Mouse (Mus musculus) gonadal fat pad, adult 2 months (tissue): Measurements from ENCODE around the gene A330070K13Rik. TPM values are rescaled to one million over a fixed set of nuclear protein-coding genes. Genes with fewer than 3 reads are reported as not detected.

Source experiments
- DNase-seq: peaks from one replicate; pipeline ENCODE4 v3.0.0-alpha.2; 2012; ENCODE audit warnings: low read depth
- polyA plus RNA-seq: library from polyadenylated mRNA; depleted of rRNA; stranded (reverse); fragments of >200 nt; gene quantifications from 2 replicates; pipeline ENCODE4 v1.2.3, GENCODE M21; 2012; rRNA removed

A330070K13Rik gene
- polyA plus RNA-seq, result not detected in 2 replicates

DNA sequence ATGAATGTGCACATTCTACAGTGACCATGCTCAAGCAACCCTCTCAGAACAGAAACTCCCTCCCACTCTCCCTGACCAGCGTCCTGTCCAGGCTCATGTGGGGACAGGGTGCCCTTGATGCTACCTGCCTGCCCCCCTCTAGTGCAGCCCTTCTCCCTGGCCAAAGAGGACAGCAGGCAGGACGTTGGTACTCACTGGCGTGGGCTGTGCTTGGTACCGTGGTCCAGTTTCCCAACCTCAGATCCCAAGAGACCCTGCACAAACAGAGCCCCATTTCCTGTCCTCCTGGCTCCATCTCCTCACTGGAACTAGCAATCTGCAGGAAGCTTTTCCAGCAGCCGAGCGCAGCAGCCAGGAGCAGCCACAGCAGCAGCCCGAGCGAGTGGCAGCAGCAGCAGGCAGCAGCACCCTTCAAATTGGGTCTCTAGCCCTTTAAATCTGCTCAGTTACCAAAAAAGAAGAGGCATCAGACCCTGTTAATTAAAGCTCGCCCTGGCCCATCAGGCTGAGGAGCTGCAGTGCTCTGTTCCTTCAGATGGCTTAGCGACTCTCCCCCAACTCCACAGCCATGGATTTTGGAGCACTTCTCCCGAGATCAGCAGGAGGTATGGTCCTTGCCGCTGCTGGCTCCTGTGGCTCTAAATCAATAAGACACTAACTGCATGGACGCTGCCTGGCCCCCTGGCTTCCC lies at the start of gene A330070K13Rik:
TSS of gene A330070K13Rik (minus strand) at position 410 of the 691 bp plus-strand sequence.
- DNase-seq, result no peak

DNA sequence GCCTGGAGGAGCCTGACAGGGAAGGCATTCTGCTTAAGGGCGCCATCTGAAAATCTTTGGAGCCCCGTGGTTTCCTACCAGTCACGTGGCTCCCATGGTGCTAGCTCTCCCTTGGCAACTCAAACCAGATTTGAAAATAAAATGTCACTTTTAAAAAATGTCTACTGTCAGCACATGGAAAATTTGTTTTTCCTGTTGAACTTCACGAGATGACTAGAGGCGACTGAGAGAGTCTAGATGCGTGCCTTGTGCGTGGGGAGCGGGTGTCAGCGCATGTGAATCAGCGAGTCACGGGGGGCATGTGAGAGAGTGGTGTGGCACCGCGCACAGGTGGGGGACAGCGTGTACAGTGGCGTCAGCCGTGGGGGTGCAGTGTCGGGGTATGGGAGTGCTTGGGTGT lies 27.1 kb upstream of the A330070K13Rik start:
- DNase-seq, result no peak

DNA sequence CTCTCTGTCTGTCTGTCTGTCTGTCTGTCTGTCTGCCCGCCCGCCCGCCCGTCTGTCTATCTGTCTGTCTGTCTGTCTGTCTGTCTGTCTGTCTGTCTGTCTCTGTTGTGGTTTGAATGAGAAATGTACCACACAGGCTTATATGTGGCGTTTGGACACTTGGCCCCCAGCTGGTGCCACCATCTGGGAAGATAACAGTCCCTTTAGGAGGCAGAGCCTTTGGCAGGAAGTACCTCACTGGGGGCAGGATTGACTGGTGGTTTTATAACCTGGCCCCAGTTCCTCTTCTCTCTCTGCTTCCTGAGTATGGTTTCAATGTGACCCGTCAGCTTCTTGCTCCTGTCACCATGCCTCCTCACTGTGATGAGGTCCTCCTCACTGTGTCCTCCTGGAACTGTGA lies 25.3 kb upstream of the A330070K13Rik start:
- DNase-seq, result no peak

DNA sequence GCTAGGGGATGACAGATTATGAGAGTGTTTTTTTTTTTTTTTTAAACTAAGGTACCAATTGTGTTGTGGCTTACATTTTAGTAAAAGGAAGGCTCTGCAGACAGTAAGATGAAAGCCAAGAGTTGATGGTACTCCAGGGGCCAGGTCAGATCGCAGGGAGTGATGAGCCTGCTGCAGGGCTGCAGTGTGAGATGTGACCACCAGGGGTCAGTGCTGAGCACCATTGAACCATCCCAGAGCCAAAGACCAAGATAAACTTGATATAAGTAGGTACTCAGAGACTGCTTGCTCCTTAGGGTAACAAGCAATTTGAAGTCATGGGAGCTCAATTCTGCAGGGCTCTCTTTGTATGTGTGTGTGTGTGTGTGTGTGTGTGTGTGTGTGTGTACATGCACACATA lies 20.8 kb upstream of the A330070K13Rik start:
- DNase-seq, result no peak

DNA sequence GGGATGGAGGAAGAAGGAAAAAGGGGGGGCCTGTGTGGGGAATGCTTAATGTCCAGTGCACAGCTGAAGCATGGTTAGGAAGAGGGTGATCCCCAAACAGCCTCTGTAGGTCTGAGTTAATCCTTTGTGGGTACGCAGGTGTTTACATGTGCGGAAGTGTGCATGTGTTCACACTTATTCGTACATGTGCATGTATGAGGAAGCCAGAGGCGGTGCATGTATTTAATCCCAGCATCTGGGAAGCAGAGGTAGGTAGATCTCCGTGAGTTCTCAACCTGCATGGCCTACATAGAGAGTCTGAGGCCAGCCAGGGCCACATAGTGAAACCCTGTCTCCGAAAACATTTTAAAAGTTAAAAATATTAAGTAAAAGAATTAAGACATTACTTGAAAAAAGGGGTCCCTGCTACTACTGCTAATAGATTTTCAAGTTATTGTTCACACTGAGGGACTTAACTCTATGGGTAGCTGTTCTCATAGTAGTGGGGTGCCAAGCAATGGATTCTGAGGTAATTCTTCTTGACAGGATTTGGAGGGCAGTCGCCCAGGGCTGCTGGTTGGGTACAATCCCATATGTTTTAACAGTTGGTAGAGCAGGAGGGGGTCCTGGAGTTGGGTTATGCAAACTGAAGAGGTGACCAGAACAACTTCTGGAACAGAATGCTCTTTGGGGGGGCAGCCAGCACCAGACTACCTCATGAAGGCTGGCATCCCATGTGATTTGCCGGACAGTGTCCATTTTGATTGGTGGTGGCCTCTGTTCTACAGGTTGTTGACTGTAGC lies 15.9 kb upstream of the A330070K13Rik start:
- no peak for DNase-seq

DNA sequence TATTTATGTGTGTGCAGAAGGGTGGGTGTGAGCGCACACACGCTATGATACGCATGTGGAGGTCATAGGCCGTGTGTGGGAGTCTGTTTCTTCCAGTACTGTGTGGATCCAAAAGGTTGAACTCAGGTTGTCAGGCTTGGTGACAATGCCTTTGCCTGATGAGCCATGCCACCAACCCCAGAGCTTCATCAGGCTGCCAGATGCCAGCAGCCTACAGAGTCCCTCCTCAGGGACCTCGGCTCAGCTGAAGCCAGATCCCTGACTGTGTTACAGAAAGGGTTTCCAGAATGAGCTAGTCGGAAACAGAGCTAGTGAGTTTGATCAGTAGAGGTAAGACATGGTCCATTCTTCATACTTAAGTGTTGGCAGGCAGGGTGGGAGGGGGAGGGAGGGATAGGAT lies 10.7 kb upstream of the A330070K13Rik start:
- no peak for DNase-seq

DNA sequence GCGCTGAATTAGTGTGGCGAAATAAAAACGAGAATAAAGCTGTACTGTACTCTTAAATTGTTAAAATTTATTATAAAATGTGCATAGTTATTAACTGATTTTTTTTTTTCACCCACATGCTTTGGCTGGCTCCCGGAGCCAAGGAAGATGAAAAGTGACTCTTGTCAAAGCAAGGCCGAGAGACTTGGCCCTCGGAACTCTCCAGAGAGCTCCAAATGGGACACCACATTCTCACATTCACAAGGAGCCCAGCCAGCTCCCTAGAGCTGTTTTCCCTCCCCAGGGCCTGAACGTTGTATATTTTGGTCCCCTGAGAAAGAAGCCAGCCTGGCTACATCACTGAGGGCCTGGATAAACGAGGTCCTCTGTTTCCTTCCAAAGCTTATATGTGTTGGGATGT lies 10.0 kb upstream of the A330070K13Rik start:
- DNase-seq, result no peak

DNA sequence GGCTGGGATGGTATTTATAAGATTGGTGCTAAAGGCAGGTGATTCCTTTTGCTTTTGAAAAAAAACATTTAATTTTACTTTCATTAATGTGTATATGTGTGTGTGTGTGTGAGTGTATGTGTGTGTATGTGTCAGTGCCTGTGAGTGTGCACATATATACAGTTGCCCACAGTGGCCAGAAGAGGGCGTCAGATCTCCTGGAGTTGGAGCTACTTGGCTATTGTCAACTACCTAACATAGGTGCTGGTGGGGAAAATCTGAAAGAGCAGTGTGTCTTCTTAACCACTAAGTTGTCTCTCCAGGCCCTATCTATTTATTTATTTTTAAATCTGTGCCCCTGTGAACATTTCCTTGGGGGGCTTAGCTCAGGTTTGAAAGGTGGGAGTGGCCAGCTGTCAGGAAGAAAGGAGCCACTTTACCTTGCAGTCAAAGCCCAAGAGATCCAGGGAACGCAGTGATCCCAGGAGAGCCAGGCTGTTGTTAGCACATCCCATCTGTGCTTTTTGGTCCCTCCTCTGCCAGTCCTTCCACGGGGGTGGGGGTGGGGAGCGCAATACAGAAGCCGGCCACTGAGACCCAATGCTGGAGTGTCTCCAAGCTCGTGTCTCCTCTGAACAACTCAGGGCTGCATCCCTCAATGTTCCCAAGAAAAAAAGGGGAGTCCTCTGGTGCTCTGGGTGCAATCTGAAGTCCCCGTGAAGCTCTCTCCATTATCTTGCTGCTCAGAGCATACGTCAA lies 9.4 kb upstream of the A330070K13Rik start:
- DNase-seq, result no peak

DNA sequence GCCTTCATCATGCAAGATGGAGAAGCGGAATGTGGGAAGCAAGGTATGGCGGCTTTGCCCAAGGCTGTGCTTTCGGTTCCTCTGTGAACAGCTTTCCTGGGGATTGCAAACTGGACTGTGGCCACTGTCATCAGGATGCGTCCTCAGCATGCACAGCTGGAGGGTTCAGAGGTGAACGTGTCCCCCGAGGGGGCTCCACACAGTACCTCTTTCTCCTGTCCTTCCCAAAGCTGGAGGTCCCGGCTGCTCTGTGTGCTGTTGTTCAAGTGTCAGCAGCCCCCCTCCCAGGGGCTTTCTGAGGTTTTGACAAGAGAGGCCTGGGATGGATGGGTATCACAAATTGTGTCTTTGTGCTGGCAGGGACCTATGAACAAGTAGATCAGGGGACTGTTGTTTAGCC lies 2.0 kb upstream of the A330070K13Rik start:
- no peak for DNase-seq

DNA sequence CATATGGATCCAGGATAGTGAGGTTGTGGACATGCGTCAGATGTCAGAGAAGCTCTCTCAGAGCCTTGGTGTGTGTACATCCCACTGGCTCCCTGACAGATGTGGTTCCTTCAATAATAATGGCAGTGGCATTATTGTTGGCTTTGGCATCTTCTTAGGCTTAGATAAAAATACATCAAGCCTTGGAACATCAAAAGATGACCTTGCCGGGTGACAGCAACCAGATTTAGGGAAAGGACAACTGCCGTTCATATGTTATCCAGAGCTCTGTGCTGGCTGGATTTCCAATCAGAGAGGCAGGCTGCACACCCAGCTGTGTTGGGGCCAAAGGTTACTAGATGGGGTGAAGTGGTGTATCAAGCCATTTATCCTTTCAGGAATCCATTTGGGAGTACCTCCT lies 9.0 kb downstream of the A330070K13Rik start:
- no peak for DNase-seq

DNA sequence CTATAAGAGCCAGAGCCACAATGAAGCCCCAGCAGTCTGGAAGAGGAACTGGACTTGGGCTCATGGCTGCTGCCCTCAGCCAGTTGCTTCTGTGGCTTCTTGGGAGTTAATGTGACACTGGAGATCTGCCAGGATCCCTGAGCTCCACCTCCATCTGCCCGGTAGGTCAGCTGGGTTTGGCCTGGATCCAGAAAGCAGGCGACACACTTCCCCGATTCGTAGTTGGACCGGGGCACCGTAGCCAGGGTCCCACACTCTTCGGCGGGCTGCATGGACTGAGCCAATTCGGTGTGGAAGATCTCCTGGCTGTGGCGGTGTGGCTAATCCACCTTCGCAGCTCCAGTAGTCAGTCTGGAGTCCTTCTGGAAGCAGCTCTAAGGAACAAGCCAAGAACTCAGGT lies 15.2 kb downstream of the A330070K13Rik start, which contains the start of gene Caln1:
TSS of gene Caln1 (plus strand) at position 219 of the 400 bp plus-strand sequence.
- DNase-seq, result no peak

DNA sequence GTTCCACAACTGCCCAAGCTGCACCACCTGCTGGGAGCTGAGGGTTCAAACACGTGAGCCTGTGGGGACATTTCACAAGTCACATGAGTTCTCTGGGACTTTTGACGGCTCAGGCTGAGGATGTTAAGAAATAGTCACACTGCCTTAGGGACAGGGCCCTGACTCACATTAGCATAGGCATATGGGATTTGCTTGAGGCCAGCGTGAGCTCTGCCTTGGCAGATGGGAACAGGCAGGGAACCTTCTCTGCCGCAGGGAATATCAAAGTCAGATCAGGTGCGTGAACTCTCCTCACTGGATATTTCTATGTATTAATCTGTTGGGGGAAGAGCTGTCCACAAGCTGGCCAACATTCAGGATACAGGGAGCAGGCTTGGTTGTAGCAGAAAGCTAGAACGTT lies 16.2 kb downstream of the A330070K13Rik start:
- DNase-seq, result no peak

DNA sequence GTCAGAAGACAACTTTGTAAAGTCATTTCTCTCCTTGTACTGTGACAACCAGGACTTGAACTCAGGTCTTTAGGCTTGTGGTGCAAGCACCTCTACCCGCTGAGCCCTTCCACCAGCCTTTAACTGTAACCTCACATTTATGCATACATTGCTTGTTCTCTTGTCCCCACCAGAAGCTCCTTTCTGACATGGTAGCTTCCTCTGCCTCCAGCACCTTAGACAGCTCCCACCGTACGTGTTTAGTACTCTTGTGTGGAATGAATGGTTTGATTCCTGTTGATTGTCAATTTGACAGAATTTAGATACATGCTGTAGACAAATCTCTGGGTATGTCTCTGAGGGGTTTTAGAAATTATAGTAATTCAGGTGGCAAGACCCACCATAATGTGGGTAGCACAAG lies 20.7 kb downstream of the A330070K13Rik start:
- DNase-seq, result no peak

DNA sequence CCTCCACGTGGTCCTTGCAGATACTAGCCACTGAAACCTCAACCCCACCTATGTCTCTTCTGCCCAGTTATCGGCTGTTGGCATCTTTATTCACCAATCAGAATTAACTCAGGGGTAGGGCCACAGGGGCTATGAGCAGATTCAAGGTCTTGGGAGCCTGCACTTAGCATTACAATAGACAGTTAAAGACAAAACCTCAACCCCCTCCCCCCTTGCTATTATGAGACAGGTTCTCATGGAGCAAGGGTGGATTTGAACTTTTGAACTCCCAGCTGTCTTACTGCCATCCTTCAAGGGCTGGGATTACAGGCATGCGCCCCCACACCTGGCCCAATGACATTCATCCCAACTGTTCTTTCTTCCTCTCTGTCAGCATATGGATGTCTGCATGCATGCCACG lies 21.3 kb downstream of the A330070K13Rik start:
- no peak for DNase-seq

DNA sequence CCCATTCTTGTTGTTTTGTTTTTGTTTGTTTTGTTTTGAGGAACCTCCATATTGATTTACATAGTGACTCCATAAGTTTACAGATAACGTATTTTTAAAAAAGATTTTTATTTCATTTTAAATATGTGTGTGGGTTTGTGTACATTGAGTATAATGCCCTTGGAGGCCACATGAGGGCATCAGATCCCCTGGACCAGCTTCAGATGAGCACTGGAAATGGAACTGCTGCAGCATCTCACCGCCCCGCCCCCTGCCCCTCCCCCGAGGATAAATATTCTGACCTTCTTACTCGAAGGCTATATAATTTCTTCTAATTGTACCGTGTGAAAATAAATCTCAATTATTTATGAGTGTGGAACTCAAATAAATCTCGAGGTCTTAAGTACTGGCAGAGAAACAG lies 29.2 kb downstream of the A330070K13Rik start:
- no peak for DNase-seq

DNA sequence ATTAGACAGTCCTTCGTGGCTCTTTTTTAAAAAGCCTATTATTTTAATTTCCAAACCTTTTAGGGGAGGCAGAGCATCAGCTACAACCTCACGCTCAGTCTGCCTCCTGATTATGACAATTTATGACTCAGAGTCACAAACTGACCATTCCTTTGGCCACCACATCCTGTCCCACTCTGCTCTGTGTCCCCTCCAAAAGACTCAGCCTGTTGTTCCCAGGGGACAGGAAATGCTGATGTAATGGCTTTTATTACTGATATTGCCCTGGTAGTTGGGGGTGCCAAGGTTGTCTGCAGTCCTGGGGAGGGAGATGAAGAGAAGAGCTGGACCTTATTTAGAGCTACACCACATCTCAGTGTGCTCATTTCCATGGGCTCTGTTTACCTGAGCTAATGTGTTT lies 38.6 kb downstream of the A330070K13Rik start:
- no peak for DNase-seq

DNA sequence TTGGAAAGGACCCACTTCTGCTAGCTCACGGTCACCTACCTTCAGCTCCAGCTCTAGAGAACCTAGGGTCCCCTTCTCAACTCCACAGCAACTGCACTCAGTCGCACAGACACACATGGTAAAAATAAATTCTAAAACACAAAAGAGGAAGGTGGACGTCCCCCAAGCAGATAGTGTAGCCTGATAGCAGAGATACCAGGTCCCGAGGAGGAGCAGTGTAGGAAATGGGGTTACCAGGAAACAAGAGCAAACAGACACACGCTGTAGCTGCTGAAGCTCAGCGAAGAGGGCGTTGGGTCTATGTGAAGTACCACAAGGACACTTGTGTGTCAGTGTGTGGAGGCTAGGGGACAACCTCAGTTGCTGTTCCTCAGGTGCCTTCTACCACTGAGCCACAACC lies 39.4 kb downstream of the A330070K13Rik start:
- DNase-seq, result no peak

DNA sequence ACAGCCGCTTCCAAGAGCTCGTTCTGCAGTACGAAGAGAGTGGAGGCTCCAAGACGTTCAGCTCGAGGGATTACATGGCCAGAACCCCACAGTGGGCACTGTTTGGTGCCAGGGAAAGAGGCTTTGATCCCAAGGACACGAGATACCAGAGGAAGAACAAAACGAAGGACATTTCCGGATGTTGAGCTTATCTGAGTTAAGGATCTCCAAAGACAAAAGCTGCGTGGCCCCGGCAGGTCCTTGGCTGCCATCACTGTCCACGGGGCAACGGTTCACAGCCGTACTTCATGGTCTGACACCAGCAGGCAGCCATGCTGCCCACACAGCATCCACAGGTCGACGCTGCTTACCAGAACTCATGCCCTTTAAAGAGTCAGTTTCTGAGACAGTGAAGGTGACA lies 43.8 kb downstream of the A330070K13Rik start:
- no peak for DNase-seq

DNA sequence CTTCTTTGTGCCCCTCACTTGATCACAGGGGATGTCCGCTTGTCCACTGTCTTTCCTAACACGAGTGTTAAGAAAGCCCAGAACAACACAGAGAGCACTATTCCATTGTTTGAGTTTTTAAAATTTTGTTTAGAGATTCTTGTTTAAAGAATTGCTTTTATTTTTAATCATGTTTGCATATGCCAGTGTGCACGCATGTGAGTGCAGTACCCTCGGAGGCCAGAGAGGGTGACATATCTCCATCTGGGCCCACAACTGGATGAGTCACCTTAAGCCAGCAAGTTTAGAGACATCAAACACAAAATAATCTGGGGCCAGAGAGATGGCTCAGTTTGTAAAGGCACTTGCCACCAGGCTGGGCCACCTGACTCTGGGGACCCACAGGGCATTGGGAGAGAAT lies 49.0 kb downstream of the A330070K13Rik start:
- DNase-seq, result no peak

DNA sequence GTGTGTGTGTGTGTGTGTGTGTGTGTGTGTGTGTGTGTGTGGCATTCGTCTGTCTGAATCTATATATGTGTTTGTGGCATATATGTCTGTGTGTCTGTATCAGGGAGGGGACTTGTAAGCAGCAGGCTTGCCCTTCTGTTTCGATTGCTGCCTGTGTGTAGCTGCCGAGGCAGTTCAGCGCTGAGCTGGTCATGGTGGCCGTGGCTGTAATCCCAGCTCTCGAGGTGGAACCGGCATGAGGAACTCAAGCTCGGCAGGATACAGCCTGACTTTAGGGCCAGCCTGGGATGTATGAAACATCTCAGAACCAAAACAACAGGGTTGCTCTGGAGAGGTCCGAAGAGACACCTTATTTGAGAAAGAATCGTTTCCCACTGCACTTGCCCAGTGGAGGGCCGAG lies 50.5 kb downstream of the A330070K13Rik start:
- DNase-seq, result no peak

DNA sequence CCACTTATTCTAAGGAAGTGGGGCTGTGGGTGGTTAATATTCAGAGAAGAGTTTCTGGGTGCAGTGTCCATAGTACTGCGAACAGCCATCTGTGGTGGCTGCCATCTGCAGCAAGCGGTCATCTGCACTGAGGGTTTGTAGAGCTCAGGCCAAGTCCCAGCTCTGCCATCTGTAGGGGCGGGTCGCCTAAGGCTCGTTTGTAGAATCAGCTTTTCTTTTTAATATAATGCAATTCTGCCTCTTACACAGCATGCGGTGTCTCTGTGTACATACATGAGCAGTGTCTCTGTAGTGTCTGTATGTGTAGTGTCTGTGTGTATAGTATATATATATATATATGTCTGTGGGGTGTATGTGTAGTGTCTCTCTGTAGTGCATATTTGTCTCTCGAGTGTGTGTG lies 50.9 kb downstream of the A330070K13Rik start:
- no peak for DNase-seq

DNA sequence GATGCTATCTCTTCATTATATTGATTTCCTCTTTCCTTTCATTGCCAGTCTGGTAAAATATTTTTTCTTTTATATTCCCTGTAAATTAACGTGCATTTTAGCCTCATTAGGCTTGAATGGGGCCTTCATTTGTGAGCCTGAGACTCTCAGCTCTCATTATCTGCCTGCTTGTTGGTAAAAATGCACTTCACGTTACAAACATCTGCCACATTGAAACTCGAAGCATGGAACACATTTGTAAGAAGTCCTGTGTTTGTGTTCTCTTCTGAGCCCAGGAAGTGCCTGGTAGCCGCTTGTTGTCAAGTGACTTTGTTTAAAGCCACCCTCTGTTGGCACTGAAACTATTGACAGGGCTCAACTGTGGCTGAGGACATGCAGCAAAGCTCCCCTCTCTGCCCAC lies 53.2 kb downstream of the A330070K13Rik start:
- no peak for DNase-seq

DNA sequence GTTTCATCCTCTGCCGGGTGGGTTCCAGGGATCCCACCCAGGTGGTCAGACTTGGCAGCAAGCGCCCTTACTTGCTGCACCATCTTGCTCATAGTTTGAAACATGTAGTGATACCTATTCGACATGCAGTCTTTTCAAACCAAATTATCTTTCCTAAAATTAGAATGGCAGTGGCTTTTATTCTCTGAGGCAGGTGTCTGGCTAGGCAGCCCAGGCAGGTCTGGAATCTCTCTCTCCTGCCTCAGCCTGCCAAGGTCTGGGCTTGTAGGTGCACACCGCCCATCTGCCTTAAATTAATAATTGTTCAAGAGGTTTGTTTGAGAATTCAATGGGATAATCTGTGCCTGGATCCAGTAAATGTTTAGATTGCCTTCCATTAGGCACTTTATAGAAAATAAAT lies 53.6 kb downstream of the A330070K13Rik start:
- DNase-seq, result no peak
